ENCODE assay signal across 8 mouse cellular contexts in genomic region chr7:30291215-30292131, GRCm38 (mm10). TPM values are rescaled to one million over a fixed set of nuclear protein-coding genes. Genes with fewer than 3 reads are reported as not detected.
A peak's percentile ranks its signal among the peaks of the same experiment; 100 is the strongest.
DNase-seq lines count a peak whose midpoint lies in the region; ATAC-seq and TF ChIP-seq lines count a peak whose summit lies in the region.

Gene Clip3, plus strand, starts transcription at chr7:30291728.

- peak within 1 kb of the TSS; percentile 88 for H3K27ac ChIP-seq in forebrain, embryonic 16.5 days (ENCODE audit: low read length)
- no peak within 1 kb of the TSS for H3K27ac ChIP-seq in lung, postnatal 0 days (ENCODE audit: low read length)

- H3K36me3 ChIP-seq in forebrain, embryonic 16.5 days (ENCODE audit: control insufficient read depth, insufficient read depth) = peaks cover 4% of the 10 kb centered on the region
- H3K36me3 ChIP-seq in lung, postnatal 0 days (ENCODE audit: insufficient read depth, low read length) = no peaks in the 10 kb centered on the region

- peak within 1 kb of the TSS; percentile 93 for H3K9ac ChIP-seq in forebrain, embryonic 16.5 days (replicated peaks; ENCODE audit: low read depth, low read length)
- H3K9ac ChIP-seq in lung, postnatal 0 days (replicated peaks; ENCODE audit: low read depth) = peak within 1 kb of the TSS; percentile 29; the same call in 1 of the 2 replicates

- intact Hi-C loops in heart, postnatal 14 days (cut with DNase I) = no loop called here

- peak within 1 kb of the TSS; percentile 83 for H3K4me3 ChIP-seq in forebrain, embryonic 16.5 days (replicated peaks; ENCODE audit: low read length)
- H3K4me3 ChIP-seq in lung, postnatal 0 days (ENCODE audit: low read depth, low read length) = peak within 1 kb of the TSS; percentile 36

- H3K9me3 ChIP-seq in forebrain, embryonic 16.5 days (ENCODE audit: control insufficient read depth, low read length) = no peaks in the 10 kb centered on the region
- no peaks in the 10 kb centered on the region for H3K9me3 ChIP-seq in lung, postnatal 0 days (ENCODE audit: low read length)

- H3K27me3 ChIP-seq in forebrain, embryonic 16.5 days (replicated peaks; ENCODE audit: control insufficient read depth, insufficient read depth, low read length) = no peaks in the 10 kb centered on the region
- no peaks in the 10 kb centered on the region for H3K27me3 ChIP-seq in lung, postnatal 0 days (replicated peaks; ENCODE audit: insufficient read depth, low read length)

- H3K4me2 ChIP-seq in forebrain, embryonic 16.5 days (ENCODE audit: low read length) = peak within 1 kb of the TSS; percentile 67
- H3K4me2 ChIP-seq in lung, postnatal 0 days (replicated peaks; ENCODE audit: low read depth, low read length) = peak within 1 kb of the TSS; percentile 43

- no peak for TF ChIP-seq CTCF in lung, postnatal 0 days (IDR thresholded peaks at IDR 0.05)

- peak; percentile 88 for DNase-seq in Muller cell, postnatal 12 days (ENCODE audit: inconsistent ontology term)
- peak; percentile 90 for DNase-seq in cerebellum, adult 11 months
- DNase-seq in heart, postnatal 14 days = peak; percentile 79 to 80
- DNase-seq in layer of hippocampus, postnatal 14 days (ENCODE audit: low spot score in 2 of 2) = peak; percentile 92 to 93
- DNase-seq in lung, postnatal 0 days (ENCODE audit: low spot score) = peak; percentile 50
- peak; percentile 91 for DNase-seq in right cerebral cortex, postnatal 14 days

- 6% methylated on average over 35 of the region's 35 CpGs for WGBS in forebrain, embryonic 16.5 days
- 5% methylated on average over 35 of the region's 35 CpGs for WGBS in lung, postnatal 0 days

- TF ChIP-seq EP300 in lung, postnatal 0 days (IDR thresholded peaks at IDR 0.05) = no peak

- ATAC-seq in forebrain, embryonic 16.5 days = peak; percentile 93
- peak; percentile 48 for ATAC-seq in lung, postnatal 0 days
- no peak for ATAC-seq in granulocyte monocyte progenitor cell, adult 5-6 weeks (replicated peaks; ENCODE audit: poor library complexity, severe bottlenecking)

- peaks cover 34% of the 10 kb centered on the region for H3K4me1 ChIP-seq in forebrain, embryonic 16.5 days (replicated peaks; ENCODE audit: control insufficient read depth, insufficient read depth, low read length)
- no peaks in the 10 kb centered on the region for H3K4me1 ChIP-seq in lung, postnatal 0 days (ENCODE audit: insufficient read depth, low read depth, low read length)

RNA-seq across cellular contexts. Expression of gene Clip3, which starts in this region (rescaled TPM):
- 129 and 145 TPM in 2 replicates for polyA plus RNA-seq in forebrain, embryonic 16.5 days (2015; fragmentation: Nextera tagmentation; extraction: Ambion mirVana)
- total RNA-seq in heart, postnatal 14 days (2021) = 10 to 100 TPM in 1 of 2 experiments, 1 to 10 TPM in 1; 7.0 to 14.1 TPM
- 100 to 1,000 TPM; 501 to 515 TPM for total RNA-seq in layer of hippocampus, postnatal 14 days (2021)
- 4.3 and 5.0 TPM in 2 replicates for polyA plus RNA-seq in lung, postnatal 0 days (2015; fragmentation: Nextera tagmentation; extraction: Ambion mirVana)
- total RNA-seq in granulocyte monocyte progenitor cell, adult 5-6 weeks (2014; fragmentation: Nextera tagmentation) = not detected in 2 replicates
- not detected in 2 replicates for total RNA-seq in granulocyte monocyte progenitor cell, adult 5-6 weeks (2017)

Comparison
In these comparisons a context has a peak if more than half of its experiments do, and no peak if none do; other contexts are left out.
1. RNA of gene Clip3 (total RNA-seq): 501 to 515 TPM in layer of hippocampus, postnatal 14 days; 7.0 to 14.1 TPM in heart, postnatal 14 days and not detected in granulocyte monocyte progenitor cell, adult 5-6 weeks; every median in the first group is over 10 times any median in the second.
2. RNA of gene Clip3 (polyA plus RNA-seq): 129 to 145 TPM in forebrain, embryonic 16.5 days; 4.3 to 5.0 TPM in lung, postnatal 0 days; every median in the first group is over 10 times any median in the second.
3. Peak in every context shown above with its lines, with median percentiles within 50 percentile points of each other: DNase-seq.